Mouse (Mus musculus) adrenal gland, postnatal 14 days (tissue): ENCODE measurements around the gene Gm47189. TPM values are rescaled to one million over a fixed set of nuclear protein-coding genes. Genes with fewer than 3 reads are reported as not detected.
"Not testable (repeated sequence)": the region's sequence is repeated elsewhere in the genome, so short reads cannot be mapped to it uniquely, and the experiment has no call there.

ENCODE experiments used
- DNase-seq: peaks from one replicate; pipeline ENCODE4 v3.0.0; 2021; ENCODE audit warnings: mixed read lengths
- long read RNA-seq, 2 experiments: library from polyadenylated mRNA; stranded (forward); transcript quantifications; one replicate each; pipeline ENCODE4 v2.0.0; 2021
- total RNA-seq: library from RNA; stranded (reverse); gene quantifications from 2 replicates; pipeline ENCODE4 v1.2.3, GENCODE M21; 2021

Gm47189 gene
- total RNA-seq = not detected in 2 replicates
- long read RNA-seq, experiment 1 = 0 reads
- long read RNA-seq, experiment 2 = 0 reads

DNA sequence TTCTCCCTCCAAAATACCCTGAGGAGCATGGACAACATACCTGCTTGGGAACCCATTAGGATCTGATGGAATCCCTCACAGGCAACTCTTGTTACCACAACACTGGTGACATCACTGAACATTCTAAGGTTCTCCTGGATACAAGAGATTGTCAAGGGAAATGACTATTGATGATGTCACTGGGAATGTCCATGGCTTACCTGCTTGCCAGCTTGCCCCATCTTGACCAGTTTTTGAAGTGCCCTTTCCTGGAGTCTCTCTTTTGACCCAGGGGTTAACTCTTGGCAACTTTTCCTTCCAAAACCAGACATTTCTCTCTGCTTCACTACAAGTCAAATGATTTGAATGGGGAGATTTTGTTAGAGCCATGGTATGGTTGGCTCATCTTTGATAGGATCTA lies at the start of gene Gm47189:
Gm47189 (minus strand) TSS at position 101 of the 400 bp plus-strand sequence.
- DNase-seq = not testable (repeated sequence)

DNA sequence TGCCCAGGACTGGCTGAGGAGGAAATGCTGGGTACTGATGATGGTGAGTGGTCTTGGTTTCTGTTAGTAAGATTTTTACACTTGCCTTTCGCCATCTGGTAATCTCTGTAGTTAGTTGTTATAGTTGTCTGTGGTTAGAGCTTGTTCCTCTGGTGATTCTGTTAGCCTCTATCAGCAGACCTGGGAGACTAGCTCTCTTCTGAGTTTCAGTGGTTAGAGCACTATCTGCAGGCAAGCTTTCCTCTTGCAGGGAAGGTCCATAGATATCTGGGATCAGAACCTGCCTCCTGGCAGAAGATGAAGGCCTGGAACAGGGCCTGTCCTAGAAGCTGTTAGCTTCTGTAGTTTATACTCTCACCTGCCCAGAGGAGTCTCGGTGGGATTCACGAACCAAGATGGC lies 16.3 kb downstream of the Gm47189 start:
- not testable (repeated sequence) for DNase-seq

DNA sequence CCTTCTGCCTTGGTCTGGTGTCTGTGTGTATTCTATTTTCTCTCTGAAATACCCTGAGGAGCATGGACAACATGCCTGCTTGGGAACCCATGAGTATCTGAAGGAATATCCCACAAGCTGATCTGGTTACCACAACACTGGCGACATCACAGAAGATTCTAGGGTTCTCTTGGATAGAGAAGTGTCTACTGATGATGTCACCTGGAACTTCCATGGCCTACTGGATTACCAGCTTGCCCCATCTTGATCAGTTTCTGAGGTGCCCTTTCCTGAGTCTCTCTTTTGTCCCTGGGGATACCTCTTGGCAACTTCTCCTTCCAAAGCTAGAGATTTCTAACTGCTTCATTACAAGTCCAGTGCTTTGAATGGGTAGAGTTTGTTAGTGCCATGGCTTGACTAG lies 21.7 kb downstream of the Gm47189 start, which contains the start of gene Gm7929:
Gm7929 (minus strand) TSS at position 101 of the 400 bp plus-strand sequence.
- not testable (repeated sequence) for DNase-seq

DNA sequence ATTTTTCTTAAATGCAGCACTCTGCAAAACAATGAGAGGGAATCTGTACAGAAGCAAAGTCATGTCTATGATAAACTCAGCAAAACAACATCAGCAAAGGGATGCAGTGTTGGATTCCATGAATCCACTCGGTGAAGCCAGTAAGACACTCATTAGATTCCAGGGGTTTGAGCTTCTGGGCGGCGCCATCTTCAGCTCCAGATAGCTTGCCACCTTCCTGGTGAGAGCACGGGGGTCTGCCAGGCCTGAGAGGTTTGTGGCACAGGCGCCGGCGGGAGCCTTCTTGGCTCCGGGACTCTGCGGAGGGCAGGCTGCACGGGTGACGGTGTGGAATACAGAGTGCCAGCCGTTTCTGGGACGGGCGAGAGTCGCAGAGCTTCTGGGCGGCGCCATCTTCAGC lies 48.8 kb downstream of the Gm47189 start:
- not testable (repeated sequence) for DNase-seq

DNA sequence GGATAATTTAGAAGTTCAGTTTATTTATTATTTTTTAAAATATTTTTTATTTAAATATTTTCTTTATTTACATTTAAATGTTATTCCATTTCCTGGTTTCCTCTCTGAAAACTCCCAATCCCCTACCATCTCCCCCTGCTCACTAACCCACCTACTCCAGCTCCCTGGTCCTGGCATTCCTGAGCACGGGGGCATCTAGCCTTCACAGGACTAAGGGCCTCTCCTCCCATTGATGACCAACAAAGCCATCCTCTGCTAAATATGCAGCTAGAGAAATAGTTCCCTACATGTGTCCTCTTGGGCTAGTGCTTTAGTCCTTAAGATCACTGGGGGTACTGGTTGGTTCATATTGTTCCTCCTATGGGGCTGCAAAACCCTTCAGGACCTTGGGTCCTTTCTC lies 55.1 kb downstream of the Gm47189 start:
- not testable (repeated sequence) for DNase-seq

Other genes with a start within 250 kb of the Gm47189 start
- not detected in 2 replicates for gene Gm7970, start 216.9 kb downstream of the Gm47189 start, total RNA-seq
- gene 1700049E17Rik2, start 199.2 kb downstream of the Gm47189 start, total RNA-seq = not detected in 2 replicates
- gene Gm3072, start 147.8 kb downstream of the Gm47189 start, total RNA-seq = not detected in 2 replicates
- not detected in 2 replicates for gene Gm3676, start 126.0 kb downstream of the Gm47189 start, total RNA-seq
- not detected in 2 replicates for gene Gm8068, start 70.6 kb downstream of the Gm47189 start, total RNA-seq
- gene Gm7929, start 21.8 kb downstream of the Gm47189 start, total RNA-seq = not detected in 2 replicates
- not detected in 2 replicates for gene Gm7980, start 134.8 kb upstream of the Gm47189 start, total RNA-seq
- not detected in 2 replicates for gene 1700049E17Rik1, start 152.5 kb upstream of the Gm47189 start, total RNA-seq
- not detected in 2 replicates for gene 1700024B05Rik, start 171.6 kb upstream of the Gm47189 start, total RNA-seq
- not detected in 2 replicates for gene Gm6401, start 195.5 kb upstream of the Gm47189 start, total RNA-seq
- not detected in 2 replicates for gene Gm3543, start 210.9 kb upstream of the Gm47189 start, total RNA-seq